Mouse (Mus musculus) thymus, adult 2 months (tissue): ENCODE measurements at regions not wholly inside any gene's neighbourhood (a gene's known extent, or its start where the extent isn't known, plus 50 kb on each side); places are given as distances from the start of the nearest gene placed in this dataset.

Experiments
- CTCF ChIP-seq: fragments of 200-500 bp; IDR thresholded peaks from 2 replicates; pipeline ENCODE4 v1.5.1; 2012; ENCODE audit warnings: mild to moderate bottlenecking, control low read depth, low read length, moderate library complexity, borderline replicate concordance; ENCODE audit not compliant: control insufficient read depth, poor library complexity, insufficient read depth; ENCODE audit errors: extremely low read depth
- POLR2A ChIP-seq: fragments of 200-500 bp; IDR thresholded peaks from 2 replicates; pipeline ENCODE4 v1.6.1; 2012; ENCODE audit warnings: mild to moderate bottlenecking, low read length, control low read depth, moderate library complexity; ENCODE audit not compliant: control insufficient read depth, poor library complexity, insufficient read depth; ENCODE audit errors: extremely low read depth

DNA sequence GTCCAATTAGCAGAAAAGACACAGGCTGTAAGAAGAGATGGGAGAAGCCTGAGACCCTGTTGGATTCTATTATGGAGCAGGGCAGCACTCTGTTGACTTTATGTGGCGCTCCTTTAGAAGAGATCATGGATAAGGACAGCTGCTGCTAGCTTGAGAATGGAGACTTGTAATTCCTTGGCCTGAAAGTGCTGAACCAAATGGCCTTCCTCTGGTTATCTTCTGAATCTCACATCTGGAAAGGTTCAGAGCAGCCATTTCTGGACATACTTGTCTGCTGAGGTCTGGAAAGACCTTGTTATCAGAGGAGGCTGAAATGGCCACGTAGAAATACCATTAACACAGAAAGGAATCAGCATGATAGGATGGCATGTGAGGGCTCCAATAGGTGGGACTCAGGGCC is 59.5 kb upstream of the Tnp1 start:
- TF ChIP-seq POLR2A (no peak), CTCF (no peak)
